Mouse (Mus musculus) forebrain, embryonic 15.5 days (tissue): ENCODE results near the gene Cbl. TPM values are rescaled to one million over a fixed set of nuclear protein-coding genes. Genes with fewer than 3 reads are reported as not detected.

Experiments
- polyA plus RNA-seq: library from polyadenylated mRNA; unstranded; fragments of >200 nt; fragmentation: Nextera tagmentation; extraction: Ambion mirVana; gene quantifications from 2 replicates; pipeline ENCODE4 v1.2.1, GENCODE M21; 2015

Cbl gene
- polyA plus RNA-seq, 1 experiment from 2014 or later, result 25.7 TPM

Other genes with a start within 250 kb of the Cbl start
- 3.2 and 3.7 TPM in 2 replicates for gene Thy1, start 190.7 kb downstream of the Cbl start, polyA plus RNA-seq
- 9.0 and 10.0 TPM in 2 replicates for gene Usp2, start 167.0 kb downstream of the Cbl start, polyA plus RNA-seq
- gene Mfrp, start 132.3 kb downstream of the Cbl start, polyA plus RNA-seq, result 0.18 and 0.23 TPM in 2 replicates
- 2.2 and 3.6 TPM in 2 replicates for gene C1qtnf5, start 126.8 kb downstream of the Cbl start, polyA plus RNA-seq
- 0.17 and 0.18 TPM in 2 replicates for gene Gm49380, start 120.5 kb downstream of the Cbl start, polyA plus RNA-seq
- 39.9 and 40.1 TPM in 2 replicates for gene Rnf26, start 120.5 kb downstream of the Cbl start, polyA plus RNA-seq
- gene Mcam, start 99.6 kb downstream of the Cbl start, polyA plus RNA-seq, result 11.3 and 13.1 TPM in 2 replicates
- gene Ccdc153, start 6.6 kb upstream of the Cbl start, polyA plus RNA-seq, result 0.32 TPM in 1 of 2 replicates, not detected in the other
- 0.59 and 0.61 TPM in 2 replicates for gene Pdzd3, start 17.4 kb upstream of the Cbl start, polyA plus RNA-seq
- 4.5 and 5.2 TPM in 2 replicates for gene Nlrx1, start 34.5 kb upstream of the Cbl start, polyA plus RNA-seq
- 14.2 and 15.6 TPM in 2 replicates for gene Abcg4, start 54.6 kb upstream of the Cbl start, polyA plus RNA-seq
- 33.4 and 35.4 TPM in 2 replicates for gene Hinfp, start 71.6 kb upstream of the Cbl start, polyA plus RNA-seq
- 21.5 and 24.2 TPM in 2 replicates for gene C2cd2l, start 86.2 kb upstream of the Cbl start, polyA plus RNA-seq
- gene Dpagt1, start 92.0 kb upstream of the Cbl start, polyA plus RNA-seq, result 32.2 and 32.5 TPM in 2 replicates
- 232 and 253 TPM in 2 replicates for gene H2afx, start 100.6 kb upstream of the Cbl start, polyA plus RNA-seq
- gene Hmbs, start 110.2 kb upstream of the Cbl start, polyA plus RNA-seq, result 66.3 and 71.2 TPM in 2 replicates
- gene Vps11, start 127.6 kb upstream of the Cbl start, polyA plus RNA-seq, result 38.4 and 42.3 TPM in 2 replicates
- 21.6 and 22.0 TPM in 2 replicates for gene Hyou1, start 145.4 kb upstream of the Cbl start, polyA plus RNA-seq
- gene Slc37a4, start 162.8 kb upstream of the Cbl start, polyA plus RNA-seq, result 36.1 and 37.4 TPM in 2 replicates
- 1,070 and 1,143 TPM in 2 replicates for gene Rps25, start 173.1 kb upstream of the Cbl start, polyA plus RNA-seq
- 320 and 321 TPM in 2 replicates for gene Trappc4, start 173.6 kb upstream of the Cbl start, polyA plus RNA-seq
- gene Ccdc84, start 184.5 kb upstream of the Cbl start, polyA plus RNA-seq, result 34.6 and 35.1 TPM in 2 replicates
- not detected in 2 replicates for gene Foxr1, start 207.1 kb upstream of the Cbl start, polyA plus RNA-seq
- gene Upk2, start 220.9 kb upstream of the Cbl start, polyA plus RNA-seq, result not detected in 2 replicates
- gene Bcl9l, start 248.8 kb upstream of the Cbl start, polyA plus RNA-seq, result 13.6 and 14.4 TPM in 2 replicates